Mouse (Mus musculus): ENCODE results near the gene Prepl. TPM values are rescaled to one million over a fixed set of nuclear protein-coding genes. Genes with fewer than 3 reads are reported as not detected.
A peak's percentile ranks its signal among the peaks of the same experiment; 100 is the strongest.

Prepl gene
- polyA plus RNA-seq, 1 experiment from 2014 or later: 45.5 TPM

DNA sequence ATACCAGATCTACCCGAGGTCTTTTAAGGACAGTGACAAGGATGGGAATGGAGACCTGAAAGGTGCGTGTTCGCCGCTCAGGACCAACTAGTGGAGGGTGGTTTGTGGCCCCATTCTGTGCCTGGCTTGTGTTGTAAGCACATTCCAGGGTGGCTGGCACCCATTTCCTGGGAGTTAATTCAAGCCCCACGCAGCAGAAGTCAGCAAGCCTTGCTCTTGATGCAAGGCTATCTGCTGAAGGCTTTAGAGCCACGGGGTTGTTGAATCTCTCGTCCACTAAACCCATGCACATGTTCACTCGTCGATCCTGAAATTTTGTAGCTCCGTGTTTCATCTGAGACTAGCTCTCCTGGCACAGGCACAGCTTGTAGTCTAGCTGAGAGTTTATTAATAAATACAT, 61.2 kb downstream of the Prepl start:
- H3K4me2 ChIP-seq (ENCODE audit: low read depth, low read length): no peak overlapping the region
- no peaks in the 10 kb centered on the region for H3K9me3 ChIP-seq (replicated peaks; ENCODE audit: control insufficient read depth, low read length)
- WGBS: 95% methylated on average over 10 of the region's 10 CpGs
- ATAC-seq (replicated peaks; ENCODE audit: insufficient number of reproducible peaks, low FRiP score, low TSS enrichment, low read depth): no peak
- H3K4me3 ChIP-seq (ENCODE audit: low read depth, low read length): no peak overlapping the region
- no peak overlapping the region for H3K9ac ChIP-seq (replicated peaks; ENCODE audit: low read length)
- no peaks in the 10 kb centered on the region for H3K27me3 ChIP-seq (ENCODE audit: control insufficient read depth, insufficient read depth, low read length)
- H3K36me3 ChIP-seq (replicated peaks; ENCODE audit: control insufficient read depth, insufficient read depth, low read depth, low read length): no peaks in the 10 kb centered on the region
- no peaks in the 10 kb centered on the region for H3K4me1 ChIP-seq (ENCODE audit: control insufficient read depth, insufficient read depth, low read length)
- DNase-seq (ENCODE audit: low spot score): no peak
- no peak overlapping the region for H3K27ac ChIP-seq (replicated peaks; ENCODE audit: low read depth, low read length)

DNA sequence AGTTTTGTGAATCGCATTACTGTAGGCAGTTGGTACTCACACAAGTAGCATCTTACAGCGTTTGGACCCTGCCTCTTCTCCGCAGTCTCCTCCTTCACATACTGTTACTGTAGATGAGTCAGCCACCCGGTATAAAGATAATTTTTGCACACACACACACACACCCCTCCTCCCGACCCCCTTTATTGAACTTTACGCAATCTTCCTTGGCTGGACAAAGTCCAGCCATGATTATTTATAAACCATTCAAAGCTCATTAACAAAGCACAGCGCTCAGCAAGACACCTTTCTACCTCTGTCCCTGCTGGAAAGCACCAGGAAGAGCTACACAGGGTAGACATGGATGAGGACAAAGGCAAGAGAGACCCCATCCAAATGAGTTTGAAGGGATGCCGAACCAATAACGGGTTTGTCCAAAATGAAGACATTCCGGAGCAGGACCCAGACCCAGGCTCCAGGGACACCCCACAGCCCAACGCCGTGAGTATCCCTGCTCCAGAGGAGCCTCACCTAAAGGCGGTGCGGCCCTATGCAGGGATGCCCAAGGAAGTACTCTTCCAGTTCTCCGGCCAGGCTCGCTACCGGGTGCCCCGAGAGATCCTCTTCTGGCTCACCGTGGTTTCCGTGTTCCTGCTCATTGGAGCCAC, 61.8 kb downstream of the Prepl start, which contains the start of gene Slc3a1:
TSS of gene Slc3a1 (plus strand) at position 284 of the 647 bp plus-strand sequence.
- H3K4me3 ChIP-seq (ENCODE audit: low read depth, low read length): no peak within 1 kb of the TSS
- H3K9me3 ChIP-seq (replicated peaks; ENCODE audit: control insufficient read depth, low read length): no peaks in the 10 kb centered on the region
- no peak within 1 kb of the TSS for H3K9ac ChIP-seq (replicated peaks; ENCODE audit: low read length)
- no peak for DNase-seq (ENCODE audit: low spot score)
- H3K36me3 ChIP-seq (replicated peaks; ENCODE audit: control insufficient read depth, insufficient read depth, low read depth, low read length): no peaks in the 10 kb centered on the region
- 93% methylated on average over 20 of the region's 20 CpGs for WGBS
- no peak within 1 kb of the TSS for H3K27ac ChIP-seq (replicated peaks; ENCODE audit: low read depth, low read length)
- no peaks in the 10 kb centered on the region for H3K27me3 ChIP-seq (ENCODE audit: control insufficient read depth, insufficient read depth, low read length)
- ATAC-seq (replicated peaks; ENCODE audit: insufficient number of reproducible peaks, low FRiP score, low TSS enrichment, low read depth): no peak
- H3K4me2 ChIP-seq (ENCODE audit: low read depth, low read length): no peak within 1 kb of the TSS
- no peaks in the 10 kb centered on the region for H3K4me1 ChIP-seq (ENCODE audit: control insufficient read depth, insufficient read depth, low read length)

DNA sequence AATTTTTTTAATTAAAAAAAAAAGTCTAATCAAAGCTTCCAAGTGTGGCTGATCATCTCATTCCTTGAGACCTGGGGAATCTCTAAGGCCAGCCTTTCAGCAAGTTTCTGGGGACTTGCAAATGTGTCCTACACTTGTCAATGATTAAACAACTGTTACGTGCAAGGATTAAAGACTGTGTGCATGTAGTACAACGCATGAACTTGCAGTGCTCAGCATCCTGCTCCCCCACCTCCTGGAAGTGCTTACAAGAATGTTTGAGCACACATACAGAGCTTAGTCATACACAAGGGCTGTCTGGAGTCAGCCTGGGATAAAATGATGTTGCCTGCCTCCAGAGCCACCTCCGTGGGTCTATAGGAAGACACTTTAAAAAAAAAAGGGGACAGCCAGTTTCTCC, 62.8 kb downstream of the Prepl start:
- 88% methylated on average over 3 of the region's 3 CpGs for WGBS

DNA sequence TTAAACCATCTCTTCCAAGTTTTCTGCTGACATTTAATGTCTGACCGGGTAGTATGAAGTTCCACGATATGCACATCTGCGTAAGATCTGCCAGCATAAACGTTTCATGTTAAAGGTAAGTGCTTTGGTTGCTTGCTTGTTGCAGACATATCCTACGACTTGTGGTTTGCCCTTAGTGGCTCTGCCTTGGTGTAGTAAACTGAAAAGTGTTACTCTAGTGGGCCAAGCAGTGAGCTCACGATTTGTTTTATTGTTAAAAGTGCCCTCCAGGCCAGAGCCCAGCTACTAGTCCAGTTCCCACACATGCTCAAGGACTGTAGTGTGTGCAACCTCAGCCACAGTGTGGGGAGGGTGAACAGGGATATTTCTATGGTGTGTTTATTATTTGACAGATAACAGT, 63.6 kb downstream of the Prepl start:
- no peaks in the 10 kb centered on the region for H3K4me1 ChIP-seq (ENCODE audit: control insufficient read depth, insufficient read depth, low read length)
- ATAC-seq (replicated peaks; ENCODE audit: insufficient number of reproducible peaks, low FRiP score, low TSS enrichment, low read depth) (no peak), DNase-seq (ENCODE audit: low spot score) (no peak)
- H3K27ac ChIP-seq (replicated peaks; ENCODE audit: low read depth, low read length): no peak overlapping the region
- 86% methylated on average over 6 of the region's 6 CpGs for WGBS
- H3K27me3 ChIP-seq (ENCODE audit: control insufficient read depth, insufficient read depth, low read length): no peaks in the 10 kb centered on the region
- H3K36me3 ChIP-seq (replicated peaks; ENCODE audit: control insufficient read depth, insufficient read depth, low read depth, low read length): no peaks in the 10 kb centered on the region
- H3K4me3 ChIP-seq (ENCODE audit: low read depth, low read length): no peak overlapping the region
- H3K9me3 ChIP-seq (replicated peaks; ENCODE audit: control insufficient read depth, low read length): no peaks in the 10 kb centered on the region
- no peak overlapping the region for H3K4me2 ChIP-seq (ENCODE audit: low read depth, low read length)
- no peak overlapping the region for H3K9ac ChIP-seq (replicated peaks; ENCODE audit: low read length)

More for the DNA sequence above, 62.8 kb downstream of the Prepl start:
- H3K4me3 ChIP-seq (ENCODE audit: low read depth, low read length): no peak overlapping the region
- no peak for ATAC-seq (replicated peaks; ENCODE audit: insufficient number of reproducible peaks, low FRiP score, low TSS enrichment, low read depth)
- H3K4me1 ChIP-seq (ENCODE audit: control insufficient read depth, insufficient read depth, low read length): no peaks in the 10 kb centered on the region
- no peaks in the 10 kb centered on the region for H3K27me3 ChIP-seq (ENCODE audit: control insufficient read depth, insufficient read depth, low read length)
- H3K9ac ChIP-seq (replicated peaks; ENCODE audit: low read length): no peak overlapping the region
- H3K4me2 ChIP-seq (ENCODE audit: low read depth, low read length): no peak overlapping the region
- no peaks in the 10 kb centered on the region for H3K9me3 ChIP-seq (replicated peaks; ENCODE audit: control insufficient read depth, low read length)
- no peaks in the 10 kb centered on the region for H3K36me3 ChIP-seq (replicated peaks; ENCODE audit: control insufficient read depth, insufficient read depth, low read depth, low read length)
- no peak overlapping the region for H3K27ac ChIP-seq (replicated peaks; ENCODE audit: low read depth, low read length)
- no peak for DNase-seq (ENCODE audit: low spot score)

DNA sequence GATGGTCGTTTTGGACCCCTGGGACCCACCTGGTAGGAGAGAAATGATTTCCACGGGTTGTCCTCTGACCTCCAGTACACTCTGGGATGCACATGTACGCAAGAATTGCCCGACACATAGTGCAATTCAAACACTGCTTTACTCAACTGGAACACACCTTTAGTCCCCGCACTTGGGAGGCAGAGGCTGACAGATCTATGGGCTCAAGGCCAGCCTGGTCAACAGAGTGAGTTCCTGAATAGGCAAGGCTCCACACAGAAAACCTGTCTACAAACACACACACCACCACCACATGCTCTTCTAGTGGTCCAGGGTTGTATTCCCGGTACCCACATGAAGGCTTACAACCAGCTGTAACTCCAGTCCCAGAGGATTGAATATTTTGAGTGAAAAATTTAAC, 64.9 kb downstream of the Prepl start:
- 90% methylated on average over 6 of the region's 6 CpGs for WGBS
- ATAC-seq (replicated peaks; ENCODE audit: insufficient number of reproducible peaks, low FRiP score, low TSS enrichment, low read depth) (no peak), DNase-seq (ENCODE audit: low spot score) (no peak)
- H3K36me3 ChIP-seq (replicated peaks; ENCODE audit: control insufficient read depth, insufficient read depth, low read depth, low read length): no peaks in the 10 kb centered on the region
- no peaks in the 10 kb centered on the region for H3K27me3 ChIP-seq (ENCODE audit: control insufficient read depth, insufficient read depth, low read length)
- H3K27ac ChIP-seq (replicated peaks; ENCODE audit: low read depth, low read length): no peak overlapping the region
- H3K4me1 ChIP-seq (ENCODE audit: control insufficient read depth, insufficient read depth, low read length): no peaks in the 10 kb centered on the region
- no peaks in the 10 kb centered on the region for H3K9me3 ChIP-seq (replicated peaks; ENCODE audit: control insufficient read depth, low read length)
- H3K4me2 ChIP-seq (ENCODE audit: low read depth, low read length): no peak overlapping the region
- no peak overlapping the region for H3K9ac ChIP-seq (replicated peaks; ENCODE audit: low read length)
- no peak overlapping the region for H3K4me3 ChIP-seq (ENCODE audit: low read depth, low read length)

DNA sequence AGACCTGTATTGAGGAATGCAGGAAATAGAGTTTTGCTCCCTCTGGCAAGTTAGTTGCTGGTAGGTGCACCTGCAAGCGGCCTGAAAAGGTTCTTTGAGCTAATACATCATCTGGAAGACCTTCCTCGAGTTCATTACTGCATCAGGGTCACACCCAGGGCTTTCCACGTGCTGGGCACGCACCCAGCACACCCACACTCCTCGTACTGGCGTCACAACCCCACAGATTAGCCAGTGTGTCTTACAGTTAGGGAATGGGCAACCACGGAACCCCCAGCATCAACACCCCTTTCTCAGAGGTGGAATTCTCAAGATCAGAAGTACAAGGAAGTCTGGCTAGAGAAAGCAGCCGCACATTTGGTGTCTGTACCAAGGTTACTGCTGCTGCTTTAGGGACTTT, 65.8 kb downstream of the Prepl start:
- Histone ChIP-seq H3K9ac (replicated peaks; ENCODE audit: low read length) (no peak overlapping the region), H3K4me2 (ENCODE audit: low read depth, low read length) (no peak overlapping the region), H3K27ac (replicated peaks; ENCODE audit: low read depth, low read length) (no peak overlapping the region), H3K36me3 (replicated peaks; ENCODE audit: control insufficient read depth, insufficient read depth, low read depth, low read length) (no peaks in the 10 kb centered on the region), H3K4me1 (ENCODE audit: control insufficient read depth, insufficient read depth, low read length) (no peaks in the 10 kb centered on the region), H3K27me3 (ENCODE audit: control insufficient read depth, insufficient read depth, low read length) (no peaks in the 10 kb centered on the region), H3K9me3 (replicated peaks; ENCODE audit: control insufficient read depth, low read length) (no peaks in the 10 kb centered on the region), H3K4me3 (ENCODE audit: low read depth, low read length) (no peak overlapping the region)
- ATAC-seq (replicated peaks; ENCODE audit: insufficient number of reproducible peaks, low FRiP score, low TSS enrichment, low read depth) (no peak), DNase-seq (ENCODE audit: low spot score) (no peak)
- WGBS: 85% methylated on average over 8 of the region's 8 CpGs

DNA sequence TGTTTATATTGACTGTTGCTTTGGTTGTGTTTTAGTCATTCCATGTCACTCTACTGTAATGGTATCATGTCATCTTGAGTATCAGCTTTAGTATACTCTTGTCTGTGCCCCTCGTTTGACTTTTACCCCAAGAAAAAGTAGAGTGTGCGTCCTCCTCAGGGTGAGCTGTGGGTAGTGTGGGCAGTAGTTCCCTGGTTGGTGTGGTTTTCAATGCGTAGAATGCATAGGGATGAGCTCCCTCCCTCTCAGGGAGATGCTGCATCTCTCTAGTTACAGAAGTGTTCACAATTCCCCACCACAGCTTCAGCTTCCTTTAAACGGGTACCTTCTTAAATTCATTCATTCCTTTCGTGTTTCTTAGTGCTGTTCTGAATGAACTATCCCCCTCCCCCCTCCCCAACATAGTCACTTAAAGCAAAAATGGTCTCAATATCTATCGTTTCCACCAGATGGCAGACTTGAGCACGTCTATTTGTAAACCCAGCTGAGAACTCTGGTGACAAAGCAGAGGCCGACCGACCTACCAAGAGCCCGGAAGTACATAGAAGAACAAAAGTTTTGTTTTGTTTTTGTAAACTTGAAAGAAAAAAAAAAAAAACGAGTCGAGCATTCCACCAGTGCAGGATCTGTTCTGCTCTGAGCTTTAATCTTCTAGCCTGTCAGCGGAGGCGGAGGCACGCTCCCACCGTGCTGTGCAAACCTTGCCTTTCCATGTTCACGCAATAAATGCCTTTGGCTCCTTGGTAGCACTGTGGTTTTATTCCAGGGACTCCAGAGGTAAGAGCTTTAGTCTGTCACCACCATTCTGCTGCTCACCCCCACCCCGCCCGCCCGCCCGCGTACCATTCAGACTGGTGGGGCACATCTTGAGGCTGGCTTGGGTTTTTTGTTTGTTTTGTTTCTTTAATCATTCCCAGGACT, 66.5 kb downstream of the Prepl start:
- Histone ChIP-seq H3K9ac (replicated peaks; ENCODE audit: low read length) (no peak overlapping the region), H3K36me3 (replicated peaks; ENCODE audit: control insufficient read depth, insufficient read depth, low read depth, low read length) (no peaks in the 10 kb centered on the region), H3K4me1 (ENCODE audit: control insufficient read depth, insufficient read depth, low read length) (no peaks in the 10 kb centered on the region), H3K27ac (replicated peaks; ENCODE audit: low read depth, low read length) (no peak overlapping the region), H3K4me3 (ENCODE audit: low read depth, low read length) (no peak overlapping the region), H3K27me3 (ENCODE audit: control insufficient read depth, insufficient read depth, low read length) (no peaks in the 10 kb centered on the region), H3K9me3 (replicated peaks; ENCODE audit: control insufficient read depth, low read length) (no peaks in the 10 kb centered on the region), H3K4me2 (ENCODE audit: low read depth, low read length) (no peak overlapping the region)
- 0 out of 2 replicates have a peak, but pooled peaks have one; percentile 48 for ATAC-seq (replicated peaks; ENCODE audit: insufficient number of reproducible peaks, low FRiP score, low TSS enrichment, low read depth)
- peak; percentile 90 for DNase-seq (ENCODE audit: low spot score)
- WGBS: 59% methylated on average over 22 of the region's 22 CpGs

DNA sequence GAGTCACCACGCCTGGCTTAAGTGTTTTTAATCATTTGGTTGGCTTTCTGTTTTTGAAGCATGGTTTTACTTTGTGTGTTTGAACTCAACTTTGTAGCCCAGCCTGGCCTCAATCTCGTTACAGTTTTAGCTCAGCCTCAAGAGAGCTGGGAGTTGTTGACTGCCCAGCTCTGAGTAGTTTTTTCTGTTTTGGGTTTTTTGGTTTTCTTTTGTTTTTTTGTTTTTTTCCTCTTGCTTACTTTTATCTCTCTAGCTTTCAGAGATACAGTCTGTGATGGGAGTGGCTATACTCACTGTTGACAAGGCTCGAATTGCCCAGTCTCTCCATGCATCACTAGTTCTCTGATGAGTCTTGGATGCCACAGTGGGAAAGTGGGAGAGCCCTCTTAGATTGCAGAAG, 69.7 kb downstream of the Prepl start:
- WGBS: 77% methylated on average over 3 of the region's 3 CpGs
- Histone ChIP-seq H3K27ac (replicated peaks; ENCODE audit: low read depth, low read length) (no peak overlapping the region), H3K9me3 (replicated peaks; ENCODE audit: control insufficient read depth, low read length) (no peaks in the 10 kb centered on the region), H3K4me2 (ENCODE audit: low read depth, low read length) (no peak overlapping the region), H3K9ac (replicated peaks; ENCODE audit: low read length) (no peak overlapping the region), H3K36me3 (replicated peaks; ENCODE audit: control insufficient read depth, insufficient read depth, low read depth, low read length) (no peaks in the 10 kb centered on the region), H3K4me1 (ENCODE audit: control insufficient read depth, insufficient read depth, low read length) (no peaks in the 10 kb centered on the region), H3K27me3 (ENCODE audit: control insufficient read depth, insufficient read depth, low read length) (no peaks in the 10 kb centered on the region), H3K4me3 (ENCODE audit: low read depth, low read length) (no peak overlapping the region)
- DNase-seq (ENCODE audit: low spot score) (no peak), ATAC-seq (replicated peaks; ENCODE audit: insufficient number of reproducible peaks, low FRiP score, low TSS enrichment, low read depth) (no peak)
